In genomic region chr11:107469031-107469522, GRCm38 (mm10) we compare ENCODE assay signal across 8 mouse cellular contexts. TPM values are rescaled to one million over a fixed set of nuclear protein-coding genes. Genes with fewer than 3 reads are reported as not detected.
DNase-seq lines count a peak whose midpoint lies in the region; ATAC-seq lines count a peak whose summit lies in the region.

No protein-coding gene starts in this region.

- peak overlapping the region; percentile 90 for H3K27ac ChIP-seq in intestine, embryonic 16.5 days (ENCODE audit: low read length)

- intact Hi-C loops in gastrocnemius, postnatal 14 days (cut with DNase I; ENCODE audit: low total_unique reads) = no loop called here
- intact Hi-C loops in left cerebral cortex, postnatal 36 days (cut with DNase I) = loop anchor here (2.0 to 5.0 kb wide), 4 partner anchors 57 to 254 kb away; no protein-coding TSS in a partner anchor

- WGBS in intestine, embryonic 16.5 days = under 1% methylated on average over 38 of the region's 38 CpGs

- peak overlapping the region; percentile 85 for H3K4me3 ChIP-seq in intestine, embryonic 16.5 days (ENCODE audit: low read length)

- peaks cover 20% of the 10 kb centered on the region for H3K4me1 ChIP-seq in intestine, embryonic 16.5 days (ENCODE audit: control insufficient read depth, insufficient read depth, low read length)

- peak; percentile 79 for ATAC-seq in intestine, embryonic 16.5 days

- H3K9ac ChIP-seq in intestine, embryonic 16.5 days (ENCODE audit: low read depth, low read length) = peak overlapping the region; percentile 80

- H3K36me3 ChIP-seq in intestine, embryonic 16.5 days (ENCODE audit: control insufficient read depth, insufficient read depth, low read length) = no peaks in the 10 kb centered on the region

- no peaks in the 10 kb centered on the region for H3K27me3 ChIP-seq in intestine, embryonic 16.5 days (replicated peaks; ENCODE audit: control insufficient read depth, insufficient read depth, low read length)

- DNase-seq in adrenal gland, adult (ENCODE audit: inconsistent age in 2 of 2, low spot score in 1 of 2) = peak; percentile 82 to 94
- peak; percentile 89 for DNase-seq in embryo, embryonic 10.5 days (ENCODE audit: low spot score)
- peak; percentile 80 for DNase-seq in gastrocnemius, postnatal 14 days
- DNase-seq in left cerebral cortex, postnatal 36 days (ENCODE audit: low spot score in 2 of 2) = peak; percentile 78
- DNase-seq in mesoderm, embryonic 11.5 days (ENCODE audit: low read depth, low spot score) = peak; percentile 86
- DNase-seq in right cerebral cortex, postnatal 25 days = peak; percentile 80
- peak; percentile 57 to 72 for DNase-seq in urinary bladder, postnatal 36 days (ENCODE audit: low spot score in 2 of 2)

- H3K9me3 ChIP-seq in intestine, embryonic 16.5 days (ENCODE audit: control insufficient read depth, low read length) = no peaks in the 10 kb centered on the region

- H3K4me2 ChIP-seq in intestine, embryonic 16.5 days (ENCODE audit: low read depth, low read length) = peak overlapping the region; percentile 66

RNA-seq across cellular contexts. Expression of gene Pitpnc1, which starts 1.4 kb away (rescaled TPM):
- total RNA-seq in gastrocnemius, postnatal 14 days (2021) = 10 to 100 TPM; 57.4 to 66.8 TPM
- polyA plus RNA-seq in intestine, embryonic 16.5 days (2015; fragmentation: Nextera tagmentation; extraction: Ambion mirVana) = 9.1 and 10.6 TPM in 2 replicates
- total RNA-seq in left cerebral cortex, postnatal 36 days (2021) = 10 to 100 TPM; 51.2 to 54.5 TPM

RNA-seq across cellular contexts. Expression of gene Psmd12, which starts 10.2 kb away (rescaled TPM):
- 100 to 1,000 TPM; 105 to 106 TPM for total RNA-seq in gastrocnemius, postnatal 14 days (2021)
- polyA plus RNA-seq in intestine, embryonic 16.5 days (2015; fragmentation: Nextera tagmentation; extraction: Ambion mirVana) = 144 and 154 TPM in 2 replicates
- 10 to 100 TPM; 66.2 to 67.0 TPM for total RNA-seq in left cerebral cortex, postnatal 36 days (2021)

Comparison
In these comparisons a context has a peak if more than half of its experiments do, and no peak if none do; other contexts are left out.
1. Peak in every context shown above with its lines: DNase-seq, ATAC-seq, H3K4me3 ChIP-seq and H3K27ac ChIP-seq.